Comparison of ENCODE assay signal across 40 mouse cellular contexts in genomic region chr8:65126014-65126413, GRCm38 (mm10). TPM values are rescaled to one million over a fixed set of nuclear protein-coding genes. Genes with fewer than 3 reads are reported as not detected.
"Had no signal": no experiment of that assay in that cellular context is flagged by ENCODE, and none has a peak within 500 bp of the region (broad histone marks: within the 10 kb centered on the region; RNA-seq: fewer than 3 reads in every experiment).

No protein-coding gene starts in this region.

- H3K36me3 ChIP-seq: heart, embryonic 10.5 days; heart, embryonic 12.5 days; hindbrain, embryonic 10.5 days; hindbrain, embryonic 12.5 days; kidney, embryonic 15.5 days; limb, embryonic 10.5 days; limb, embryonic 12.5 days had no signal

- H3K4me2 ChIP-seq: heart, embryonic 12.5 days; hindbrain, embryonic 12.5 days; hindbrain, embryonic 14.5 days; kidney, embryonic 15.5 days; limb, embryonic 12.5 days; liver, embryonic 11.5 days had no signal

- H3K4me1 ChIP-seq: heart, embryonic 10.5 days; heart, embryonic 12.5 days; hindbrain, embryonic 10.5 days; hindbrain, embryonic 12.5 days; kidney, embryonic 15.5 days; limb, embryonic 10.5 days; limb, embryonic 12.5 days had no signal

- H3K27me3 ChIP-seq: heart, embryonic 12.5 days; hindbrain, embryonic 12.5 days; kidney, embryonic 15.5 days; limb, embryonic 12.5 days had no signal

- H3K9ac ChIP-seq: heart, embryonic 12.5 days; hindbrain, embryonic 12.5 days; hindbrain, embryonic 14.5 days; kidney, embryonic 15.5 days; limb, embryonic 12.5 days had no signal

- DNase-seq: gastrocnemius, adult 2 months; gastrocnemius, postnatal 10 days; gastrocnemius, postnatal 25 days; heart, adult 18-20 months; heart, postnatal 10 days; heart, postnatal 4 days; kidney, adult 11 months; kidney, adult 2 months; kidney, adult 9 months; kidney, postnatal 14 days; kidney, postnatal 36 days; layer of hippocampus, adult 9-11 months; layer of hippocampus, postnatal 36 days had no signal

- H3K4me3 ChIP-seq: gastrocnemius, adult 2 months; heart, embryonic 10.5 days; heart, embryonic 12.5 days; hindbrain, embryonic 10.5 days; hindbrain, embryonic 12.5 days; kidney, embryonic 15.5 days; limb, embryonic 10.5 days; limb, embryonic 12.5 days had no signal

- ATAC-seq: forebrain, embryonic 16.5 days; hindbrain, embryonic 16.5 days; inflammation-experienced regulatory T-cells, adult 6 months had no signal

- H3K27ac ChIP-seq: gastrocnemius, adult 2 months; heart, embryonic 10.5 days; hindbrain, embryonic 10.5 days; hindbrain, embryonic 12.5 days; hindbrain, embryonic 14.5 days; kidney, embryonic 15.5 days; kidney, postnatal 0 days; limb, embryonic 10.5 days; limb, embryonic 12.5 days had no signal

- H3K9me3 ChIP-seq: heart, embryonic 10.5 days; heart, embryonic 12.5 days; hindbrain, embryonic 10.5 days; hindbrain, embryonic 12.5 days; kidney, embryonic 15.5 days; limb, embryonic 10.5 days; limb, embryonic 12.5 days had no signal

RNA-seq across cellular contexts. Expression of gene BC030870, which starts 3.3 kb away (rescaled TPM):
- total RNA-seq: gastrocnemius, adult 2 months; gastrocnemius, postnatal 10 days; gastrocnemius, postnatal 25 days; gastrocnemius, postnatal 4 days; granulocyte monocyte progenitor cell, adult 5-6 weeks; heart, adult 8-10 months; heart, postnatal 10 days; heart, postnatal 25 days; heart, postnatal 4 days; layer of hippocampus, adult 8-10 months; layer of hippocampus, postnatal 14 days; layer of hippocampus, postnatal 36 days; left cerebral cortex, adult 18-20 months; left cerebral cortex, adult 8-10 months; left cerebral cortex, postnatal 14 days; left cerebral cortex, postnatal 36 days had no signal
- polyA plus RNA-seq: forebrain, embryonic 16.5 days; frontal cortex, adult 2 months; heart, embryonic 10.5 days; heart, embryonic 12.5 days; heart, embryonic 14.5 days; hindbrain, embryonic 10.5 days; hindbrain, embryonic 12.5 days; hindbrain, embryonic 14.5 days; hindbrain, embryonic 16.5 days; inflammation-experienced regulatory T-cells, adult 6 months; limb, embryonic 10.5 days; limb, embryonic 12.5 days; liver, embryonic 11.5 days had no signal

RNA-seq across cellular contexts. Expression of gene Gm10663, which starts 51.2 kb away (rescaled TPM):
- total RNA-seq: gastrocnemius, adult 2 months; gastrocnemius, postnatal 10 days; gastrocnemius, postnatal 25 days; gastrocnemius, postnatal 4 days; granulocyte monocyte progenitor cell, adult 5-6 weeks; heart, adult 18-20 months; heart, adult 8-10 months; heart, postnatal 10 days; heart, postnatal 25 days; heart, postnatal 4 days; layer of hippocampus, adult 8-10 months; layer of hippocampus, postnatal 14 days; layer of hippocampus, postnatal 36 days; left cerebral cortex, adult 18-20 months; left cerebral cortex, adult 8-10 months; left cerebral cortex, postnatal 14 days; left cerebral cortex, postnatal 36 days had no signal
- polyA plus RNA-seq: forebrain, embryonic 16.5 days; frontal cortex, adult 2 months; heart, embryonic 10.5 days; heart, embryonic 12.5 days; heart, embryonic 14.5 days; heart, embryonic 16.5 days; hindbrain, embryonic 10.5 days; hindbrain, embryonic 12.5 days; hindbrain, embryonic 14.5 days; hindbrain, embryonic 16.5 days; inflammation-experienced regulatory T-cells, adult 6 months; kidney, adult 2 months; kidney, embryonic 15.5 days; kidney, postnatal 0 days; limb, embryonic 10.5 days; limb, embryonic 12.5 days; limb, embryonic 14.5 days; liver, embryonic 11.5 days had no signal
